Mouse (Mus musculus) gastrocnemius, postnatal 25 days (tissue): ENCODE measurements around the gene Serpinb9. TPM values are rescaled to one million over a fixed set of nuclear protein-coding genes. Genes with fewer than 3 reads are reported as not detected.
"Not testable (repeated sequence)": the region's sequence is repeated elsewhere in the genome, so short reads cannot be mapped to it uniquely, and the experiment has no call there.

ENCODE experiments used
- DNase-seq: peaks from one replicate; pipeline ENCODE4 v3.0.0; 2022
- long read RNA-seq, 2 experiments: library from polyadenylated mRNA; stranded (forward); transcript quantifications; one replicate each; pipeline ENCODE4 v2.0.0; 2021
- total RNA-seq, 2 experiments: library from RNA; stranded (reverse); gene quantifications; 1 replicate in 1 of 2; 2 replicates in 1 of 2; pipeline ENCODE4 v1.2.3; 2021

The Serpinb9 gene
- 1 to 10 TPM; 2.2 TPM for total RNA-seq
- long read RNA-seq, experiment 1, partial matches to known transcripts: 0 of 4 reads
- long read RNA-seq, experiment 1, other reads (novel, unspliced or antisense): 0 of 4 reads
- long read RNA-seq, experiment 2, partial matches to known transcripts: 1 of 5 reads
- long read RNA-seq, experiment 2, other reads (novel, unspliced or antisense): 0 of 5 reads

- no peak for DNase-seq
Measured at GRCm38 (mm10) chr13:33002950-33003349, at the start of gene Serpinb9. Gene Serpinb9 (plus strand): TSS chr13:33003250.

DNA sequence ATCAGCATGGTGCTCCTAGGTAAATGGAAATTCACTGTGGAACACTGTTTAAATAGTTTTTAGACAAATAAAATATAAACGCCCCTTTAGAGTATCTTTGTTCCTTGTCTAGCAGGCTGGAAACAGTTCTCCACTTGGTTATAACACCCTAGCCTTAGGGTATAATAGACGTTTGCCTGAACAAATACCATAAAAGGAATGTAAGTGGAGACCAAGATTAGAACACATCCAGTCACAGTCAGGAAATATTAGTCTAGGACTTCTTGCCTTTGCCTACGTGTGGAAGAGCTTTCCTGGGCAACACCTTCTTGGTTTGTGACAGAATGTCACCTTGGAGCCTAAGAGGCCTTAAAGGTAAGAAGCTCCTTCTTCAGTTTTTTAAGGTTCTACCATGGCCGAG is 46.5 kb upstream of the Serpinb9 start:
- DNase-seq: no peak

GRCm38 (mm10) chr13:32957917-32958316 is 45.1 kb upstream of the Serpinb9 start:
- no peak for DNase-seq

DNA sequence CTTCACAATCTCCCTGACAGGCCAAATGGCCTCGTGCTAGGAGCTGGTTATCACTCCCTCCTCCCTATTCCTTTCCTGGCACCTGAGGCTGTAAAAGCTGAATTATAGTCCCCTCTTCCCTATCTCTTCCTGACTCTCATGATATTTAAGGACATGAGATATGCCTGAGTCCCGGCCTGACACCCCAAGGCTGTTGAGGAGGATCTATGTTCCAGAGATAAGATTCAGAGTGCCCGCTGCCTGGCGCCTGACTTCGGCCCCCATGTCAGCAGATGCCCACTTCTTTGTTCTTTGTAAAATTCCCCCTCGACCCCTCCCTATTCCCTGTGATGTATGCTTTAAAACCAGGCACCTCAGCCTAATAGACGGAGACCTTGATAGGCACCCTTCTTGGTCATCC is 44.5 kb upstream of the Serpinb9 start:
- DNase-seq: not testable (repeated sequence)

DNA sequence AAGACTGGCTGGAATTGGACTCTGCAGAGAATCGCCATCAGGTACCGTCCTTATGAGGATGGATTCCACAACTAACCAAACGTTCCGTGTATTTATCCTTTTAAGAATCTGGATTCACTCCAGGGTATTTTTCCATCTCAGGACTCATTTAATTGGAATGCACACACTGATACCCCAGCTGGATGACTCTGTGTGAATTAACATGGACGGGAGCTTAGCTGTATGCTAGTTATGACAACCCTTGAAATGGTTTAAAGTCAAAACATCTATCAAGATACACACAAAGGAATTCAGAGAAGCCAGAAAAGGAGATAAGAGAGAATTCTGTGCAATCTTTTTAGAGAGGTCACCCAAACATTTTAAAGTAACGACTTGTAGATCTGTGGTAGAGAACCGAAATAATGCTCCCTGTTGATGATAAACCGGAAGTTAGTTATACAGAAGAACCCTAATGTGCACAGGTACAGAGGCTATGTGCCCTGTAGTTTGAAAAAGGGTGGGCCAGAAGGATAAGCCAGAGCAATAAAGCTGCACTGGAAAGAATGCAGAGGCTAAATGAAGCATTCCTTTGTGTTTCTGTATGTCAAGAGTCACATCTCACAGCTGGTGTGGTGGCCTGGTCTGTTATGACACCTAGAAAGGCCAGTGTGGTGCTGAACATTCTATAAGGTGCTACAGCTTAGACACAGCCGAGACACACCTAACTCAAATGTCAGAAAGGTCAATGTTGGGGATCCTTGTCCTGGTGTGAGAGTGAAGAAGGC is 38.9 kb upstream of the Serpinb9 start:
- DNase-seq: no peak

DNA sequence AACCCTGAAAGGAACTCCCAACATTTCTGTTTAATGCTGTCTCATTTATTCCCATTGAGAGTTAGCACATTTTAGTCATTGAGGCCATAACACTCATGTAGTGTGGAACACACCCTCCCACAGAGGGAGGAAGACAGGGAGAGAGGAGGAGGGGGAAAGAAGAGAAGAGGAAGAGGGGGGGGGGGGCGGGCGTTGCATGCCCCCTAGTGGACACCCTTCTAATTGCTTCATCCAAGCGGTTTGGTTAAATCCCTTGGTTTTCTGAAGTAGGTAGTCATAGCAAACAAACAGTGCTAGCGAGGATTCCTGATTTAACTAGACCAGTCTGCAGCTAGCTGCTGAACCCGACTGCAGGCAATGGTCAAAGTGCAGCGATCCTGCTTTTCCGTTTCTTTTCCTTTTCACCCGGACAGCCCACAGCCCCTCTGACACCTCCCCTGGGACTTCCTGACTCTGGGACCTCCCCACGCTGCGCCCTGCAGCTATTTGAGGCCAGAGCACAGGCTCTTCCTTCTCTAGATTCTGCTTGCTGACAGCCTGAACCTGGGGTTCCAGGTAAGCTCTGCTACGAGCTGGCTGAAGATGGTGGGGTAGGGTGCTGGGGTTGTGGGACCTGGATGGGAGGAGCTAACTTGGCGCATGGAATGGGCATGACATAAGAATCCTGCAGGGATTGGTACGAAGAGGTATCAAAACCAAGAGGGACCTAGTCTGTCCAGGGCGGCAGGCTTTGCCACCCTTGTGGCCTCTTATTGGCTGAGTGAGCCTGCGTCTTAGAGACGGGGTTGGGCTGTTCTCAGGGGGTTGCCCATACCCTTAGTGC is 37.9 kb upstream of the Serpinb9 start, which contains the start of gene Serpinb6b:
Gene Serpinb6b, plus strand, starts transcription at position 221 of the 823 bp plus-strand sequence.
- peak; percentile 6 for DNase-seq

- DNase-seq: no peak
Measured at GRCm38 (mm10) chr13:32966116-32966515, 36.9 kb upstream of the Serpinb9 start.

DNA sequence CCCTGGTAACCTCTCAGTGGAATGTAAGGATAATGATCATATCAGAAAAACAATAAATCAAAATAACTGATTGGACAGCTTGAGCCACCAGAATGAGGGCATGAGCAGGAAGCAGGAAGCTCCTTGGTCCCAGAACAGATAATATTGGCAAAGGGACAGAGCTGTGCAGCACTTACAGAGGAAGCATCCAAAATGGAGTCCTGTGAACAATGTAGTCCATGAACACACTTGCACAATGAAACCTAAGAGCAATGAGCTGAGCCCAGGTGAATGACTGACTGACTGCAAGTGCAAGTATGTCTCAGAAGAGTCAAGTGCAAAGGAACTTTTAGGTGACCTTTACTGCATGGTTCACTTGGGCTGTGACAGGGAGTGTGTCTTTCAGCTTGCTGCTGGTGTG is 35.8 kb upstream of the Serpinb9 start:
- no peak for DNase-seq

DNA sequence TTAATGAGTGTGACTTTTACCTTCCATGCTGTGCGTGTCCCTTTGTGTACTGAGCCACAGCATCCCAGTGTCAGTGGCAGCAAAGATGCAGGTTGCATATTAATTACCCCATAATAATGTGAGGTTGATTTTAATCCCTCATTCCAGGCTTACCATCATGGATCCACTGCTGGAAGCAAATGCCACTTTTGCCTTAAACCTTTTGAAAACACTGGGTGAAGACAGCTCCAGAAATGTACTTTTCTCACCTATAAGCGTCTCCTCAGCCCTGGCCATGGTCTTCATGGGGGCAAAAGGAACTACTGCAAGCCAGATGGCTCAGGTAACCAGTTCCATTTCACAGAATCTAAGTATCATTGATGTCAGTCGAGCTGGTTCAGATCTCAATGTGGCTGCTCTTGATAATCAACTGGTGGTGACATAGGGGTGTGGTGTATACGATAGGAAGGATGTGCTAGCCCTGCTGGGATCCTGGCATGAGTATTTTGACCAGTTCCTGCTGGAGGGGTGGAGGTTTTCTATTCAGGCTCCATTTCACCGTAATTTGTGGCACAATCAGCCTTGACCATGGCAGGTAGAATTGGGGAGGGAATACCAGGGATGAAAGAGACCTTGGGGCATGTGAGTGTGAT is 34.6 kb upstream of the Serpinb9 start:
- DNase-seq: no peak

- no peak for DNase-seq
Measured at GRCm38 (mm10) chr13:32968996-32969640, 33.9 kb upstream of the Serpinb9 start.

DNA sequence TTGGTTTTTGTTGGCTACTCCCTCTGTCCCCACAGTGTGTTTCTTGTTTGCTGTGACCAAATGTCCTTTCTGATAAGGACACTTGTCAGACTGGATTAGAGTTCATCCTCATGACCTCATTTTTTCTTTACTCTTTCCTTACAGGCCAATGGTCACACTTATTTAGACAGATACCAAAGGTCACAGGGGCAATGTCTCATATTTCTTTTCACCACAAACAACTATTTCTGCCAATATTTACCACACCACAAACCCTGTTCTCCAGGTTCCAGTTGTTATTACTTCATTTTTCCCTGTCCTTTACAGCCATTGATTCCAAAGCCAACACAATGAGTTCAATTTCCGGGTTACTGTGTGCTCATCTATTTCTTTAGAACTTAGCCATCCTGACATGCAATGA is 33.4 kb upstream of the Serpinb9 start:
- no peak for DNase-seq

GRCm38 (mm10) chr13:32970776-32971175 is 32.3 kb upstream of the Serpinb9 start:
- DNase-seq: no peak

- DNase-seq: no peak
Measured at GRCm38 (mm10) chr13:32974268-32974667, 28.8 kb upstream of the Serpinb9 start.

- no peak for DNase-seq
Measured at GRCm38 (mm10) chr13:32974889-32975460, 28.1 kb upstream of the Serpinb9 start.

- no peak for DNase-seq
Measured at GRCm38 (mm10) chr13:32975710-32976109, 27.3 kb upstream of the Serpinb9 start.

- no peak for DNase-seq
Measured at GRCm38 (mm10) chr13:32982556-32983042, 20.5 kb upstream of the Serpinb9 start.

DNA sequence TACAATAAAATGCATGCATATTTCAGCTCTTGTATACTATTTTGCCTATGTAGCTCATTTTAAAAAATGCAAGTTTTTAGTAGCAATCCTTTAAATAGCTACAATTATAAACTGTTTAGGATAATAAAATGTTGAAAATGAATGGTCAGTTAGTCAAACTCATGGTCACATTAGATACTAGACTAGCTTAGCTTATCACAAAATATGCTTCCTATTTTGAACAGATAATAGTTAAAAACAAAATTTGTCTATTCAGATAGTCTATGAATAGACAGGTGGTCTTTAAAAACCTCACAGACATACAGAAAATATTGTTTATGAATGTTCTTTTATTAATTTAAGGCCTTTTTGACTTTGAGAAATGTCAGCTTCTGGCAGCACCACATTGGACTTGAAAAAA is 16.8 kb upstream of the Serpinb9 start:
- DNase-seq: no peak

GRCm38 (mm10) chr13:32993152-32993893 is 9.7 kb upstream of the Serpinb9 start:
- DNase-seq: no peak

- no peak for DNase-seq
Measured at GRCm38 (mm10) chr13:32993894-32994242, 9.2 kb upstream of the Serpinb9 start.

GRCm38 (mm10) chr13:32995051-32995450 is 8.0 kb upstream of the Serpinb9 start:
- no peak for DNase-seq

DNA sequence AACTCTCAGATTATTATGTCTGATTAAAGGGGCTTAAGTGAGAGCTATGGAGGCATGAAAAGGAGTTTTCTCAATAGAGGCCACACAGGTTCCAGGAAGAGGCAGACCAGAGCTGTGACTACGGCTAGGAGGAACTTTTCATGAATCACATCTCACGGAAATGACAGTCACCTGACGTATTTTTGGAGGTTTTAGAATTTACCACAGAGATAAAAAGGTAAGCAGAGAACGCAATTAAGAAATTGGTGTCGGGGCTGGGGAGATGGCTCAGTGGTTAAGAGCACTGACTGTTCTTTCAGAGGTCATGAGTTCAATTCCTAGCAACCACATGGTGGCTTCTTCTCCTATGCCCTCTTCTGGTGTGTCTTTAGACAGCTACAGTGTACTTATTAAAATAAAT is 1.7 kb upstream of the Serpinb9 start:
- DNase-seq: no peak
